Mouse (Mus musculus) heart, postnatal 36 days (tissue): ENCODE measurements around the gene Tmem121. TPM values are rescaled to one million over a fixed set of nuclear protein-coding genes. Genes with fewer than 3 reads are reported as not detected.
A peak's percentile ranks its signal among the peaks of the same experiment; 100 is the strongest.
"Not testable (repeated sequence)": the region's sequence is repeated elsewhere in the genome, so short reads cannot be mapped to it uniquely, and the experiment has no call there.

Experiments
- DNase-seq, 2 experiments: peaks; one replicate each; pipeline ENCODE4 v3.0.0; 2021 to 2022
- intact Hi-C: fragments of 180-260 bp; cut with DNase I; formaldehyde crosslinking; loops from one replicate; pipeline ENCODE4 v1.15.1; 2025
- total RNA-seq, 2 experiments: library from RNA; stranded (reverse); gene quantifications; 2 replicates each; pipeline ENCODE4 v1.2.3; 2021

Gene Tmem121
- total RNA-seq, 2 experiments from 2014 or later = not detected

DNA sequence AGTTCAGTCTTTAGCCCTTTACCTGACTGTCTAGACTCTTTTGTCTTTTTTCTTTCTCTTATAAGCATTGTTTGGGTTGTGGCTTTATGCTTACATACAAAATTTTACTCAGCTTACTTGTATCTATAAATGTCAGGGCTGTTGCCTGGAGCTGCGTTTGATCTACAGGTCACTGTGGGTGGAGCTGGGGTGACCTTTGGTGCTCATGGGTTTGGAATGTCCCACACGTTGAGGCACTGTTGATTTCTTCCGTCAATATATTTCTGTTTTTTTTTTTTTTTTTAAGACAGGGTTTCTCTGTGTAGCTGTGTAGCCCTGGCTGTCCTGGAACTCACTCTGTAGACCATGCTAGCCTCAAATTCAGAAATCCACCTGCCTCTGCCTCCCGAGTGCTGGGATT, 4.7 kb upstream of the Tmem121 start:
- DNase-seq = no peak
- intact Hi-C loops = no loop called here

DNA sequence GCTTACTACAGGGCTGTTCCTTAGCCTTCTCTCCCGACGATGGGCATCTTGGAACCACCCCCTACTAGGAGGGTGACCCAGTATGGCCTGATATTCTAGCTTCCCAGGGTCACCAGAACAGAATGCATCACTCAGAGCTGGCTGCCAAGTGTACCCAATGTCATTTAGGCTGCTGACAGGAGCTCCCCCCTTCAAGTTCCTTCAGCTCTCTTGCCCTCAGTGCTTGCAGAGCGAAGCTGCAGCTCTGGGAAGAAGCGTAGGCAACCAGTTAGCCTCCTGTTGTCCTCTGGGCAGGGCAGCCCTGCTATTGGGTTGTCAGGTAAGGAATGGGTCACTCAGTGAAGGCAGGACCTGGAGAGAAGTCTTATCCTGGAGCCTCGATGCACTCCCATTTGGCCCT, 785 bp upstream of the Tmem121 start:
- intact Hi-C loops = no loop called here
- DNase-seq = no peak

DNA sequence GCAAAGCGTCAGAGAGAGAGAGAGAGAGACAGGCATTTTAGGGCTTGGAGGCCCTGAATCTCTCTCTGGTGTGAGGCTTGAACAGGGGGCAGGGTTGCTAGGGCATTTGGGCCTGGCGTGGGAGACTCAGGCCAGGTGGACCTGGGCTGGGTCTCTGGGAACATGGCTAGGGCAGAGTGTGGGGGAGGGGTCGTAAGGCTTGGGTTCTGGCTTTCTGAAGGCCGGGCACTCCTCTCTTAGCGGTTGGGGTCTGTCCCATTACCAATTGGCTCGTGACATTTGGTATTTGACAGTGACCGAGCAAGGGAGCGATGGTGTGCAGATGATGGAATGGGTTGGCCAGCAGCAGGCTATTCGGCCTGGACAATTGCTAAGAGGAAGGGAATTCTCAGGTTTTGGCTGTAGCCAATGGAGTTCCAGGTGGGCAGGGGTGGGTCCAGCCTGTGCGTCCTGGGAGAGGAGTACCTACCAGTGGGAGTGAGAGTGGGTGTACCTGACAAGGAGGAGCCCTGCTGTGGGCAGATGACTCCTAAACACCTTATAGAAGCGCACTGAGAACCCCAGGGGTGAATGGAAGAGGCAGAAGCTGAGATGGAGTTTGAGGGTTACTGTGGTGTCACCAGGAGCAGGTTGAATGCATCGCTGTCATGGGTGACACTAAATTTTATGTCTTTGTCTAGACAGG, 738 bp downstream of the Tmem121 start:
- no peak for DNase-seq
- intact Hi-C loops = no loop called here

DNA sequence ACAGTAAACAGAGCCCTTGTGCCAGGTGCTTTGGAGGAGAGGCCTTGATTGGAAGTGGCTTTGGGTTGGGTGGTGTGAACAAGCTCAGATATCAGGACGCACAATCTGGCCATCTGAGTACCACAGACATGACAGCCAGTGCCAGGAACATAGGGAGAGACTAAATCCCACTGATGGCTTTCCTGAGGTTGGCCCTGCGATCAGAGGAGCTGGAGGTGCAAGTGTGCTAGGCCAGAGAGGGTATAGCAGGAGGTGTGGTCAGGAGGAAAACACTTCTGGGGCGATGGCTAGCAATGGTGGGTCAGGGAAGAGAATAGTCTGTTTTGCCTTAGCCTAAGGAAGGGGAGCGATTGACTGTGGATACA, 1.3 kb downstream of the Tmem121 start:
- DNase-seq = no peak
- intact Hi-C loops = no loop called here

DNA sequence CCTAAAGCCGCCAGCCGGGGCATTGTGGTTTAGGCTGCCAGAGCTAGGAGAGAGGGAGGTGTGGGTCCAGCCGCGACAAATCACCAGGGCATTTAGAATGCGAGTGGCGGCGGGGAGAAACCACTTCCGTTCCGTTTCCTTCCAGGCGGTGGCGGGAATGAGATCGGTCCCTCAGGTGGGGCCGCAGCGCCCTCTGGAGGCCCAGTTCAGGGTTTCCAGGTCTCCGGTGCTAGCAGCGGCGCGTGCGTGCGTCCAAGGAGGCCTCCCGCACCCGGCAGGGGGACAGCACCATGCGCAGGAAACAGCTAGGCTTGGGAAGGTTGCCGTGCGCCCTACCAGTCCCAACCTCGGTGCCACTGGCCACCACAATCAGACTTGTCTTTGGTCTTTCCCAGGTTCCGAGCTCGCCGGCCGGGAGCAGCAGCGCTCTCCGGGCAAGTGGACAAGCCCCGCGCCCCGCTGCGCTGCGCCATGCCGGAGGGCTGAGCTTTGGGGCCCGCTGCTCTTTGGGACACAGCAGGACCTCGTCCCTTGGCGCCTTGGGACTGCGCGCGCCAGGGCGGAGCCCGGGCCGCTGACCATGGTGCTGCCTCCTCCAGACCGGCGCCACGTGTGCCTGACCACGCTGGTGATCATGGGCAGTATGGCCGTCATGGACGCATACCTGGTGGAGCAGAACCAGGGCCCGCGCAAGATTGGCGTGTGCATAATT, 2.0 kb downstream of the Tmem121 start:
- peak; percentile 47 to 66 for DNase-seq
- intact Hi-C loops = no loop called here

DNA sequence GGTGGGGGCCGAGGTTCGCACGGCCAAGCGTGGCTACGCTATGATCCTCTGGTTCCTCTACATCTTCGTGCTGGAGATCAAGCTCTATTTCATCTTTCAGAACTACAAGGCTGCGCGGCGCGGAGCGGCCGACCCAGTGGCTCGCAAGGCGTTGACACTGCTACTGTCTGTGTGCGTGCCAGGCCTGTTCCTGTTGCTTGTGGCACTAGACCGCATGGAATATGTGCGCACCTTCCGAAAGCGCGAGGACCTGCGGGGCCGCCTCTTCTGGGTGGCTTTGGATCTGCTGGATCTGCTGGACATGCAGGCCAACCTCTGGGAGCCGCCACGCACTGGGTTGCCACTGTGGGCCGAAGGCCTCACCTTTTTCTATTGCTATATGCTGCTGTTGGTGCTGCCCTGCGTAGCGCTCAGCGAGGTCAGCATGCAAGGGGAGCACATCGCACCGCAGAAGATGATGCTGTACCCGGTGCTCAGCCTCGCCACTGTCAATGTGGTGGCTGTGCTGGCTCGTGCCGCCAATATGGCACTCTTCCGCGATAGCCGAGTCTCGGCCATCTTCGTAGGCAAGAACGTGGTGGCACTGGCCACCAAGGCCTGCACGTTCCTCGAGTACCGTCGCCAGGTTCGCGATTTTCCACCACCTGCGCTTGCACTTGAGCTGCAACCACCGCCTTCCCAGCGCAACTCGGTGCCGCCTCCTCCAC, 2.8 kb downstream of the Tmem121 start:
- no peak for DNase-seq
- intact Hi-C loops = no loop called here

DNA sequence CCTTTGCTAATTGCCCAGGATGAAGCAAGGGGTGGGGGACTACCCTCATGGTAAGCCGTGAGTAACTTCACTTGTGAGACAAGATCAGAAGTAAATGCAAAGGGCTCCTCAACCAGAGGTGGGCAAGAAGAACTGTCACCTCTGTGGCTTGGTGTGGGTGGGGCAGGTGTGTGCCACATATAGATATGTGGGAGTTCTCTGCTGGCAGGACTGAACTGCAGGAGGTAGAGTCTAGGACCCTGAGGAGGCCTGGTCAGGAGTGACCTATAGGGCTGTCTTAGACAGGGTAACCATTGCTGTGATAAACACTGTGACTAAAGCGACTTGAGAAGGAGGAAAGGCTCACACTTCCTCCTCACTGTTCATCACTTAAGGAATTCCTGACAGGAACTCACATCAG, 7.7 kb downstream of the Tmem121 start:
- intact Hi-C loops = no loop called here
- DNase-seq = no peak

DNA sequence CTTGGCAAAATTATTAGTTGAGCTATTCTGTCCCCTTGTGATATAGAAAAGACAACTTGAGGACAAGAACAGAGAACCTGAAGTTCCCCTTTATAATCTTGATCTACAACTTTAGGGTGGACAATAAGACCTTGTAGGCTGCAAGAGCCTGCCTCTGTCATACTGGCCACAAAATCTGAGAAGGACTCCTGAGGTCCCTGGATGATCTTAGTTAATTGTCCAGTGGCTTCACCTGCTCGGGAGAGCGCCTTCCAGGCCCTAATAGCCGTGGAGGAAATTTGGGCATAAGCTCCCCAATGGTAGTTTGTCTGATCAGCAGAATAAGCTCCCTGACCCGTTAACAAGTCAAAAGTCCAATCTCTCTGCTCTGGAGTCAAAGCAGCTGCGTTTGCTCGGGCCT, 13.4 kb downstream of the Tmem121 start:
- DNase-seq, intact Hi-C loops: not testable (repeated sequence)

DNA sequence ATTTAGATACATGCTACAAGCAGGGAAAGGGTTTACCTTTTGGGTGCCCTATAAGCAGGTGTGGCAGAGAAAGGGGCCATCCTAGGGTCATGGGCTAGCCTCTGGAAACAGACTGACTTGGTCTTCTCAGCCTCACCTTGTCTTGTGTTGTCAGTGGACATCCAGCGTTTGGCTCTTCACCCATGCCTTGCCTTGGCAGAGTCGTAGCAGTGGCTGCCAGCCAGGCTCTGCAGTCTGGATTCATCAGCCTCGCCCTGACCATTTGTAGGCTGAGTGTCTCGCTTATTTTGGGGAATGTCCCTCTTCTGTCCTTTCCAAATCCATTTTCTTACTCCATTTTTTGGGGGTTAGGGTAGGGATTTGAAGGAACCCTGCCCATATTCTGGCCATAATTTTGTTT, 15.6 kb downstream of the Tmem121 start:
- DNase-seq = no peak
- intact Hi-C loops = no loop called here

DNA sequence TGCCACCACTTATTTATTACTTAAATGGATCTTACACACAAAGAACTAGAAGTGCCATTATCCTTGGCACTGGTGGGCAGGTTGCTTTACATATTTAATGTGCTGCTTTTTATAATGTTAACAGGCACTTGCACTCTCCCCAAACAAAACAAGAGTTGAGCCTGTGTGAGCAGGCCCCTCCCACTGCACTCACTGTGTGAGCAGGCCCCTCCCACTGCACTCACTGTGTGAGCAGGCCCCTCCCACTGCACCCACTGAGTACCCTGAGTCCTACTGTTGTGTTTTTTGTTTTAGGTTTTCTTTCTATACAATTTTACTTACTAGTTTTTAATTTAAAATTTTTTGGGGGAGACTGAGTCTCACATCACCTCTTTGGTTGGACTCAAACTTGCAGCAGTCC, 16.3 kb downstream of the Tmem121 start:
- no peak for DNase-seq
- intact Hi-C loops = no loop called here

DNA sequence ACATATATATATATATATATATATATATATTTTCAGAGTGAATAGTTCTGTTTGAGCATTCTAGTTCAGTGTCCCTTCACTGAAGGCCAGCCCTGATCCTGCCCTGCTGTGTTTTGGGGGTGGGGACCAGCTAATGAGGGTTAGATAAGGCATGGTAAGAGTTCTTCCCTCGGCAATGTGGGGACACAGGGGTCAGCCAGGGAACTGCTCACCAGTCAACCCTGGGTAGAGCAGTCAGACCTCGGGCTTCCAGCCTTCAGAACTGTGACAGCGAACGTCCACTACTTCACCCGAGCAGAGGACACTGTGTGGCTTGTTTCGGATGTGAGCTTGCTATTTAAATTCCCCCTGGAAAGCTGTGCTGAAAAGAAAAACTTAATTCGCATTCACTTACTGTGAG, 17.8 kb downstream of the Tmem121 start:
- DNase-seq = no peak
- intact Hi-C loops = no loop called here

DNA sequence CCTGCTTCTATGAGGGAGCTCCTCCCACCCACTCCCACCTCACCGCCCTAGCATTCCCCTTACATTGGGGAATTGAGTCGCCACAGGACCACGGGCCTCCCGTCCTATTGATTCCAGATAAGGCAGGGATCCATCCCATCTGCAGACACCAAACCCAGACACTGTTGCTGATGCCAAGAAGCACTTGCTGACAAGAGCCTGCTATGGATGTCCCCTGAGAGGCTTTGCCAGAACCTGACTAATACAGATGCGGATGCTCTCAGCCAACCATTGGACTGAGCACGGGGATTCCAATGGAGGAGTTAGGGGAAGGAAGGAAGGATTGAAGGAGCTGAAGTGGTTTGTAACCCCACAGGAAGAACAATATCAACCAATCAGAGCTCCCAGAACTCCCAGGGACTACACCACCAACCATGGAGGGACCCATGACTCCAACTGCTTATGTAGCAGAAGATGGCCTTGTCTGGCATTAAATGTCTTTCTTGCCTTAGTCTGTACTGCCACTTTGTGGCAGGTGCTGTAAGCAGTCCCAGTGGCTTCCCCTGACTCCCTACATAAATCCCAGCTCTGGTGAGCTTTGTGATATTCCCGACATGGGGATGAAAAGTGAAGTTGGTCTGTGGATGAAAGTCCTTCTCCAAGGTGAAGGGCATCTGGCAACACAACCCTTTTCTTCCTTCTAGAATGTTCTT, 19.7 kb downstream of the Tmem121 start:
- intact Hi-C loops = no loop called here
- no peak for DNase-seq

DNA sequence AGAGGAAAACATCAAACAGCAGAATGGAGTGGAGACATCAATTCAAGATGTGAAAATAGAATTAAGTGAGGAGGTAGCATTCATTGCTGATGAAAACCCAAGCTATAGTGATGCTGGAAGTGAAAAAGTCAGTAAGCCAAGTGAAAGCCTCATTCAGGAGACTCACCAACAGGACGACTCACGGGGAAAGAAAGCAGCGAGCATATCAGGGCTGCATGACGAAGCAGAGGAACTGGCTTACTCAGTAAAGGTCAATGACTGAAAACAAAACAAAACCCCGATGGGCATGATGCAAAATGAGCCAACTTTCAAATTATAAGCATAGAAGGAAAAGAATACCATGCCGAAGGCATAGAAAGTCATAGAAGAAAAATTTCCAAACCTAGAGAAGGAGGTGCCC, 22.0 kb downstream of the Tmem121 start:
- intact Hi-C loops = no loop called here

DNA sequence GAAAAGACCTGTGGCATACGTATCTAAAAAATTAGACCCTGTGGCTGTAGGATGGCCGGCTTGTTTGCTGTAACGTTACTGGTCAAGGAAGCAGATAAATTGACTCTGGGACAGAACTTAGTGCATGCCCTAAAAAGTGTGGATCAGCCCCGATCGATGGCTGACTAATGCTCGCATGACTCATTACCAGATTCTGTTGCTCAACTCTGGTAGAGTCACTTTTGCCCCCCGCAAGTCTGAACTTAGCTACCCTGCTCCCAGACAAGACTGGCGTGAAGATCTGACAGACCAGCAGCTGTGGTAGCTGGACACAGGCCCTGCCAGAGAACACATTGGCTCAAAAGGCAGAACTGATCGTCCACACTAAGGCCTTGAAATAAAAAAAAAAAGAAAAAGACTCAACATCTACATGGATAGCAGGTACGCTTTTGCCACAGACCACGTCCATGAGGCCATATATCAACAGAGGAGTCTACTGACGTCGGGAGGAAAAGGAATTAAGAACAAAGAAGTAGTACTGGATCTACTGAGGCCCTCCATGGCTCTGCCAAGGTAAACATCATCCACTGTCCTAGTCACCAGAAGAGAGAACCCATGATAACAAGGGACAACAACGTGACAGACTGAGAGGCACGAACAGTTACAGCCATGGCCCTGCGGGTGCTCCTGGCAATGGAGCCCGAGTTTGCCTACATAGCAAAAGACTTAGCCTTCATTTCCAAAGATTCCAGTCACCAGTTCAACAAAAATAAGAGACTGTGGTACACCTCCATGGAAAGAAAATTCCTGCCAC, 25.1 kb downstream of the Tmem121 start:
- intact Hi-C loops = no loop called here
- DNase-seq = no peak

More for the DNA sequence above, 22.0 kb downstream of the Tmem121 start:
- no peak for DNase-seq

DNA sequence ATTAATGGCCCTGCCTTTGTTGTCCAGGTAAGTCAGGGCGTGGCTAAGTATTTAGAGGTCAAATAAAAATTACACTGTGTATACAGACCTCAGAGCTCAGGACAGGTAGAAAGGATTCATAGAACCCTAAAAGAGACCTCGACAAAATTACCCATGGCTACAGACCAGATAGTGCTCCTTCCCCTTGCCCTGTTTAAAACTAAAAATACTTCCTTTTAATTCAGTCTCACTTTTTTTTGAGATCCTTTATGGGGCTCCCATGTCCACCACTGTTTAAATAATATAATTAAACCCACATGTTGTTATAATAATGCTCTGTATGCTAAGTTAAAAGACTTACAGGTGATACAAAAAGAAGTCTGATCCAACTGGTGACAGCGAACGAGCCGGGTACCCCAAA, 26.0 kb downstream of the Tmem121 start:
- intact Hi-C loops = no loop called here
- DNase-seq = no peak

DNA sequence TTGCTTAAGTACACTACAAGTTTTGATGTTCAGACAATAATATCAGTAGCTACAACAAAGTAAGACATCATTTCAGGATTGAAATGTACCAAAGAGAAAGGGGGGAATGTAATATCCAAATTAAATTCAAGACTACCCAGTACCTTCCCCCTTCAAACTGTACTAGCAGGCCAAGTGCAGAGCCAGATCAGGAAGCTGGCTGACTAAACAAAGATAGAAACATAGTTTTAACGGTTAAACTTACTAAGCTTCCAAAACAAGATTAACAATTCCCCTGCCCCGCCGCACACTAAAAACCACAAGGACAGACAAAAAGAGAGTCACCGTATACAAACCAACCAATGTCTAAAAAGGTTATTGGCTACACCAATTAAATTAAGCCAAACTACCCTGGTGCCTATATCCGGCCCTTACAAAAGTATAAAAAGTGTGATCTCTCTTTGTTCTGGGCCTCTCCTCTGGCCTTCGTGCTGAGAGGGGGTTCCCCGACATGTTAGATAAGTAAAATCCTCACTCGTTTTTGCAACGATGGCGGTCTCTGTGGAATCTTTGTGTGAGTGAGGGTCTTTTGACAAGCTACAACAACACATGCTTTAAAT, 26.7 kb downstream of the Tmem121 start:
- intact Hi-C loops = no loop called here
- DNase-seq = no peak

DNA sequence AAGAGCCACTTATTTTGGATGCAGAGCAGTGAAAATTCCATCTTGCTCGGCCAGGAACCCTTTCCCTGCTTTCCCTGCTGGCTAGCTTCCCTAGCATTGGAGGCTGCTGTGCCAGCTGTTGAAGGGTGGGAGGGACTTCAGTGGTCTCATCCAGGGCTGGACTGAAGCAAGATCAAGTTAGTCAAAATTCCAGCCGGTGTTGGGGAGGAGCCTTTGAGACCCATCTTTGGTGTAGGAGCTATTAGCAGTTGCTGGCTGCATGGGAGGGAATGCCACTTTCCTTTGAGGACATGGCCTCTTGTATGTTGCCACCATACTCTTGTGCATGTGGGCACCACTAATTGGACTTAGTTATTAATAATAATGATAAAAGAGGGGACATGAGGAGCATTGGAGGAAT, 27.5 kb downstream of the Tmem121 start:
- intact Hi-C loops = no loop called here
- no peak for DNase-seq

DNA sequence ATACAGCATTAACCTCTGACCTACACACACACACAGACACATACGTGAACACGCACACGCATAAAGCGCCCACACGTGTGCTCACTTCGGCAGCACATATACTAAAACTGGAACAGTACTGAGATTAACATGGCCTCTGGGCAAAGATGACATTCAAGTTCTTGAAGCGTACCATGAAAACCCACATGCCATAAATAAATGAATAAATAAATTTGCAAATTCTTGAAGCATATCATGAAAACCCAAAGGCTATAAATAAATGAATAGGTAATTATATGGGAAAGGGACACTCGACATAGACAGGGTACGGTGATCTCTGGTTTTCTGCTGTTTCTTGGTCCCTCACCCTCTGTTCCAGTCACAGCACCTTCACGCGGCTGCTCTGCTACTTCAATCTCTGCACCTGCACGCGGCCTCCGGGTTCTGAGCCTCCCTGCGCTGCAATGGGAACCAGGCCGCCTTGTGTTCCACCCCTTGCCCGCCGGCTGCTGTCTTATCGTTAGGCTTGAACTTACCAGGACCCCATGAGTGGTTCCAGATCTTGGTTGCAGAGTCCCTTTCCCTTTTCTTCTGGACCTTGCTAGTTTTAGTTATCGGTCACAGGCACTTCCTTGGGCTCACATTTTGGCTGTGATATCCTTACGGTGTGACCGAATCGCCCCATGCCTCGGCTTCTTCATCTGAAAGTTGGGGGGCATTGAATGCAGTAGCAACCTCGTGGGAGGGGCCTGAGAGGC, 28.5 kb downstream of the Tmem121 start:
- intact Hi-C loops = no loop called here
- no peak for DNase-seq

DNA sequence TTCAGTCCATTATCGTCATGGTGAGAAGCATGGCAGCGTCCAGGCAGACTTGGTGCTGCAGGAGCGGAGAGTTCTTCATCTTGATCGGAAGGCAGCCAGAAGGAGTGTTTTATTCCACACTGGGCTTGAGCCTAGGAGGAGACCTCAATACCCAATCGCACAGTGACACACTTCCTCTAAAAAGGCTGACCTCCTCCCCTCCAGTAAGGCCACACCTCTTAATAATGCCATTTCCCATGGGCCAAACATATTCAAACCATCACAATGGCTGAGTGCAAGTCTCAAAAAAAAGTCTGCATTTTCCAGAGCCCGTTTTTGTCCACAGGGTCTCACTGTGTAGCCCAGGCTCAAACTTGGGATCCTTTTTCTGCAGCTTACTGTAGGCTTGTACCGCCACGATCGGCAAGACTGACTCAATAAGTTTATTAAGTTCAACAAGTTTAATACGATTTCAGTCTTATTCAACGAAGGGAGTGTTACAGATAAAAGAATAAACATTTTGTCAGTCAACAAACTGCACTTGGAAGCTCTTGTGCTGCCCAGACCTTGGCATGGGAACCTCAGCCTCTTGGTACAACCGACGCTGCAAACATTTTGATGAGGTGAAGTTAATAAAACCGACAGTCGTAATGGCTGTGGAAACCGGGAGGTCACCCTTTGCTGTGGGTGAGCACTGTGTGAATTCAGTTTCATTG, 29.4 kb downstream of the Tmem121 start:
- intact Hi-C loops = no loop called here
- no peak for DNase-seq
